Mouse (Mus musculus): ENCODE measurements around the gene Pcbp2.

Gene Pcbp2

DNA sequence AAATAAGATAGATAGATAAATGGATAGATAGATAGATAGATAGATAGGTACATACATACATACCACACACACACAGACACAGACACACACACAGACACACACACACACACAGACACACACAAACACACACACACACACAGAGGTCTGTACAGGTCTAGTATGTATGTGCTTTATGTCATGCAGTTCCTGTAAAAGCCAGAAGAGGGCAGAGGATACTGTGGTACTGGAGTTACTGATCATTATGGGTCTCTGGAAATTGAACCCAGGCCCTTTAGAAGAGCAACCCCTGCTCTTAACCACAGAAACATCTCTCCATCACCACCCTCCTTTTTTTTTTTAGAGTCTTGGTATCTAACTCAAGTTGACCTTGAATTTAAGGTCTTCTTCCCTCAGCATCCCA is 6.7 kb upstream of the Pcbp2 start:
- no peak for DNase-seq (ENCODE audit: low read depth, low spot score)

GRCm38 (mm10) chr15:102468675-102469370 is 1.5 kb upstream of the Pcbp2 start:
- DNase-seq (ENCODE audit: low read depth, low spot score): no peak

GRCm38 (mm10) chr15:102470605-102471294 is 411 bp downstream of the Pcbp2 start:
- peak; percentile 74 for DNase-seq (ENCODE audit: low read depth, low spot score)

GRCm38 (mm10) chr15:102471295-102471645 is 931 bp downstream of the Pcbp2 start:
- no peak for DNase-seq (ENCODE audit: low read depth, low spot score)

- no peak for DNase-seq (ENCODE audit: low read depth, low spot score)
Measured at GRCm38 (mm10) chr15:102471727-102472126, 1.4 kb downstream of the Pcbp2 start.

- DNase-seq (ENCODE audit: low read depth, low spot score): no peak
Measured at GRCm38 (mm10) chr15:102473246-102473645, 2.9 kb downstream of the Pcbp2 start.

- DNase-seq (ENCODE audit: low read depth, low spot score): no peak
Measured at GRCm38 (mm10) chr15:102474520-102474919, 4.2 kb downstream of the Pcbp2 start.

- DNase-seq (ENCODE audit: low read depth, low spot score): no peak
Measured at GRCm38 (mm10) chr15:102483136-102483535, 12.8 kb downstream of the Pcbp2 start.

- no peak for DNase-seq (ENCODE audit: low read depth, low spot score)
Measured at GRCm38 (mm10) chr15:102485853-102486252, 15.5 kb downstream of the Pcbp2 start.

- no peak for DNase-seq (ENCODE audit: low read depth, low spot score)
Measured at GRCm38 (mm10) chr15:102487664-102488063, 17.3 kb downstream of the Pcbp2 start.

GRCm38 (mm10) chr15:102498322-102498721 is 28.0 kb downstream of the Pcbp2 start:
- DNase-seq (ENCODE audit: low read depth, low spot score): no peak

- DNase-seq (ENCODE audit: low read depth, low spot score): no peak
Measured at GRCm38 (mm10) chr15:102499370-102499769, 29.0 kb downstream of the Pcbp2 start.

DNA sequence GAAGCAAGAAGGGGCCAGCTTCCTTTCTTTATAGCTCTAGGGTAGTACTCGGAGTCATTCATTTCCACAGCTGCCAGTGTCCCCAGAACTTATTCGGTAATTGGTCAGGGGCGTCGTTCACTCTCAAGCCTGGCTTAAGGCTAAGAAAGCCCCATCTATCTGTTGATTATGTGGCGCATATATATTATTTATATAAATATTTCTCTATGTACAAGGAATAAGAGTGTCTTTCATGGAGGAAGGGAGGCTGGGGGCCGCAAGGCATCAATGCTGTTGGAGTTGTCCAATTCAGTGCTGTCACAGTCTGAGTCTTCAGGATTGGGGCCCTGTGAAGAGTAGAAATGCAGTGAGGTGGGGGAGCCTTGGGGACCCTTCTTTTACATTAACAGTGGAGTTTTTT is 29.5 kb downstream of the Pcbp2 start:
- DNase-seq (ENCODE audit: low read depth, low spot score): no peak

GRCm38 (mm10) chr15:102500479-102500878 is 30.1 kb downstream of the Pcbp2 start:
- DNase-seq (ENCODE audit: low read depth, low spot score): no peak

DNA sequence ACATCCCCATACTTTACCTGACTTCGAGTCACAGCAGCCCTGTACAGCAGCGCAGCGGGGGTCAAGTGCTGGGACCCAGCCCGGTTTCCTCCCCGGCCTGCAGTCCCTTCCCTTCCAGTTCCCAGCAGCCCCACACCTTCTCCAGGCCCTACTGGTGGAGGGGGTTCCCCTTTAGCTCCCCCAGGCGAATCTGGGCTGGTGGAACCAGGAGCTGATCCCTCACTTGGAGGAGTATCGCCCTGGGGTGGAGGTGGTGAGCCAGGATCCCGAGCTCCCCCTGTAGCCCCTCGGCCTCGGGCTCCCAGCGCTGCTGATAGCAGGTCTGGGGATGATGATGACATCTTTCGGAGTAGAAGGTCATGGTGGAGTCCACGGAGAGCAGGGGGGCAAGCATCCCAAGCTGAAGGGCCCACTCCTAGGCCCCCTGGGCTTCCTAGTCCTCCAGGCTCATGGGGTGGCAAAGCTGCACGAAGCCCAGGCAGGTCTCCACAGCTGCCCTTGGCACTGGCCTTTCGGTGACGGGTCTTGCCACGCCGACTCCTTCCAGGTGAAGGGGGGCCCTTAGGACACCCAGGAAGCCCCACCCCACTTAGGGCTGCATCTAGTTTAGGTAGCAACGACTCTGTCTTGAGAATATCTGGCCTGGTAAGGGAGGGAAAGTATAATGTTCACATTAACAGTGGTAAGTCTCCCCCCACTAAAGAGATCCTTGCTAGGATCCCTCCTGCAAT is 30.9 kb downstream of the Pcbp2 start:
- no peak for DNase-seq (ENCODE audit: low read depth, low spot score)

GRCm38 (mm10) chr15:102502254-102502840 is 32.0 kb downstream of the Pcbp2 start:
- no peak for DNase-seq (ENCODE audit: low read depth, low spot score)

DNA sequence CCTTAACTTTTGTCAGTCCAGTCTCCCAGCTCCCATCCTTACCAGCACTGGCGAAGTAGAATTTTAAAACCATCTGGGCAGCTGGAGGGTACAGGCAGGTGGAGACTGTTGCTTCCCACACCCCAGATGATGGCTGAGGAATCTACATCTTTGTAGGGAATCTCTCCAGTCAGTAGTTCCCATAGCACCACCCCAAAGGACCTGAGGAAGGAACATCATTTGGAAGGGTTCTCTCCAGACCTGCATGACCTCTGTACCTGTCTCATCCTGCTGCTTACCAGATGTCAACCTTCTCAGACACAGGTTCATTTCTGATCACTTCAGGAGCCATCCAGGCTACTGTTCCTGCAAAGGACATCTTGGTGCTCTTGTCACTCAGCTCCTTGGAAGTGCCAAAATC is 33.1 kb downstream of the Pcbp2 start, which contains the start of gene Gm10337:
TSS of gene Gm10337 (plus strand) at position 276 of the 400 bp plus-strand sequence.
- no peak for DNase-seq (ENCODE audit: low read depth, low spot score)

DNA sequence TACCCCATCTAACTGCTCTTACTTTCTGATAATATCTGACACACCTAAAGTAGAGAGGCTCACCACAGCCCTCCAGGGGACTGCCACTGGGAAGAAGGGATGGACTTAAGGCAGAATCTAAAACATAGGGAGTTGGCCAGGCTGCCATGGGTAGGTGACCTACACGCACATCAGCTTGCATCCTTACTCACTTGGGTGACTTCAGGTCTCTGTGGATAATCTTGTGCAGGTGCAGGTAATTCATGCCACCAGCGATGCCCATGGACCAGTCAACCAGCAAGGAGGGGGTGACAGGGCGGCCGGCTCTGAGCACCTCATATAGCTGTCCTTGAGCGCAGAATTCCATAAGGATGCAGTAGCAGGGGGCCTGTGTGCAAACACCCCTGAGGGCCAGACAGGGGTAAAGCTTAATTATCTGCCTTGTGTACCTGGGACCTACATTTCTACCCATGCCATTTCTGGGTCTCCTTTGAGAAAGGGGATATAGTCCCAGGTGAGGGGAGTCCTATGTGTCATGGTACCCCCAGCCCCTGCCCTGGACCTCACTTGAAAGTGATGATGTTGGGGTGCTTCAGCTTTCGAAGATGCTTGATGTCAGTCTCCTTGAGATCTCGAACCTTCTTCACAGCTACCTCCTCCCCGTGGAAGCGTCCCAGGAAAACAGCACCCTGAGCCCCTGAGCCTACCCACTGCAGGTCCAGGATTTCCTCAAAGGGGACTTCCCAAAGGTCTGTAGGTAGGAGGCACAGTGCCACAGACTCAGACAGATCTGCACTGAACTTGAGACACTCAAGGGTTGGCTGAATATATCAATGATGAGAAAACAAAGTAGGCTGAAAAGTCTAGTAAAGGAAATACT is 33.8 kb downstream of the Pcbp2 start:
- DNase-seq (ENCODE audit: low read depth, low spot score): no peak

DNA sequence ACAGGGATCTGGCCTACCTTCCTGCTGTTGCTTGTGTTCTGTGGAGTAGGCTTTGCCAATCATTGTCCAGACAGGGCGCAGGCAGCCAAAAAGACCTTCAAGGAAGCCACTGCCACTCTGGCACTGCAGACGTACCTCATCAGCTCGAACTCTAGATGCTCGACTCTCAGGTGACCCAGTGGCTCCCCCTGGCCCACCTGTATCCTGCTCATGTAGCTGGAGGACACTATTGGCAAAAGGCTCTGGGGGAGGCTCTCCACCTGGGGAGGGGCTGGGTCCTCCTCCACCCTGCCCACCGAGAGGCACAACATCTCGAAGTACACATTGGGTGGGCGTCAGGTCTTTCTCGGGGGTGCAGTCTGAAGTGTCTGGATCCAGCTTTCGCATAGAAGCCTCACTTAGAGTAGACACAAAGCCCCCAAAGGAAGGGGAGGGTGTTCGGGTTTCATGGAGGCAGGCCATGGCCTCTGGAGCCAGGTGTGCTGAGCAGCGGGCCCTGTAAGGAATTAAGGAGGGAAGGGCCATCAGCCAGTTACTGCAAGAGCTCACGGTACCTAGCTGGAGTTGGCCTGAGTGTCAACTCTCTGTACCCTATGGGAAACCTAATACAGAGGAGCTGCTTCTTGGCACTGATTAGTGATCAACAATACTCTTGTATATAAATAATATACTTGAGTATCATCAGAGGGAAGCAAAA is 34.9 kb downstream of the Pcbp2 start:
- no peak for DNase-seq (ENCODE audit: low read depth, low spot score)

DNA sequence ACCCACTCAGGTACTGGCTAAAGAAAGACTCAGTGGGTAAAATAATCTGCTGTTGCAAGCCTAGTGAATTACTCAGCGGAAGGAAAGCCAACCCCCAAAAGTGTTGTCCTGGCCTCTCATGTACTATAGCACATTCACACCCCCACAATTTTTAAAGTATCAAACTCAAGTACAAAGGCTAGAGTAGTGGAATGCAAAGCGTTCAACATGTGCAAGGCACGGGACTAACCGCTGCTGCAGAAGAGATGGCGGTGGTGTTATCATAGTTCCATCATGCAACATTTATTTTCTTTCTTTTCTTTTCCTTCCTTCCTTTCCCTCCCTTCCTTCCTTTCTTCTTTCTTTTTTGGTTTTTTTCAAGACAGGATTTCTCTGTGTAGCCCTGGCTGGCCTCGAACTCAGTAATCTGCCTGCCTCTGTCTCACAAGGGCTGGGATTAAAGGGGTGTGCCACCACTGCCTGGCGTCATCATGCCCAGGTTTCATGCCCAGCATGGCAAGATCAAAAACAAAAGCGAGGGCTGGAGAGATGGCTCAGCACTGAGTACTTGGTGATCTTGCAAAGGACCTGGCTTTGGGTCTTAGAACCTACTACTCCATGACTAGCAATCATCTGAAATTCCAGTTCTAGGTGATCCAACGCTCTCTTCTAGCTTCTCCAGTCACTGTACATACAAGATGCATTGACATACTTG is 35.6 kb downstream of the Pcbp2 start:
- DNase-seq (ENCODE audit: low read depth, low spot score): no peak
